Mouse (Mus musculus): ENCODE data around the gene Tead1. TPM values are rescaled to one million over a fixed set of nuclear protein-coding genes. Genes with fewer than 3 reads are reported as not detected.

The Tead1 gene
- polyA plus RNA-seq, 1 experiment from 2014 or later, result 1.7 TPM

DNA sequence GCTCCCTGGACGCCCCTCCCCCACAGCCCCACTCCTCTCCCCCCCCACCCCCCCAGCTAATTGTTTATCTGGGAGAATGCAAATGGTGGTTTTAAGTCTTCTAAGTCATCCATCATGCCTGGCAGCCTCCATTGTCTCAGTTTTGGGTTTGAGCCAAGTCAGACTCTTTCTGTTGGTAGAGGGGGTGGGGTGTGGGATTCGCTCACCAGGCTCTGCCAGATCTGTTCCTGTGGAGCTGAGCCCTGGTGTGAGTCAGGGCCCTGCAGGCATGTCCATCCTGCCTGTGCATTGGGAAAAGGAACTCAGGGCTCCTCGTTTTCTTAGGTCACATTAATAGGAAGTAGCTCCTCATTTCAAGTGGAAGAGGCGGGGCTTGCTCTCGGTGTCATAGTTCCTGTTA is 144.5 kb downstream of the Tead1 start:
- no peak overlapping the region for H3K27ac ChIP-seq
- H3K9me3 ChIP-seq (replicated peaks), result no peaks in the 10 kb centered on the region
- 10% methylated on average over 5 of the region's 5 CpGs for WGBS (ENCODE audit: insufficient replicate concordance)
- DNase-seq (no peak), ATAC-seq (ENCODE audit: low read depth) (peak; percentile 50; the same call in 1 of the 2 replicates)
- H3K36me3 ChIP-seq, result no peaks in the 10 kb centered on the region
- no peak overlapping the region for H3K9ac ChIP-seq
- no peak overlapping the region for H3K4me2 ChIP-seq
- H3K4me3 ChIP-seq (replicated peaks), result no peak overlapping the region
- H3K4me1 ChIP-seq (replicated peaks), result peaks cover 23% of the 10 kb centered on the region
- no peaks in the 10 kb centered on the region for H3K27me3 ChIP-seq

DNA sequence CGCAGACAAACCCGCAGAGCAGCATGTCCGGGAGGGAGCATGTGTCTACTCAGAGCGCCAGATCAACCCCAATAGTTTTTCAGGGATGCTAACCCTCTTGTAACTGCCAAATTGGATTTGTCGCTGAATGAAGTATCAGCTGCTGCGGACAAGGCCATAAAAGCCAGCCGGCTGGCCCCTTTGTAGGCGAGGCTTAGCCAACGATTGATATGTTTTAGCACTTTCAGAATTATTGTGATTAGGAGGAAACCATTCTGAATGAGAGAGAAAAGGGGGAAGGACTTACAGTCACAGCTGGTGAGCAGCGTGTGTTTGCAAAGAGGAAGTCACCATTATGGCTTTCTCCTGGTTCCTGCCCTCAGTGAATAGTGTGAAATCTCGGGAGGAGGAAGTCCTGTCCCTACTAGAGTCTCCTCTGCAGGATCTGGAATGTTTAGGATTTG is 146.2 kb downstream of the Tead1 start:
- no peak for ATAC-seq (ENCODE audit: low read depth)
- H3K4me2 ChIP-seq, result no peak overlapping the region

DNA sequence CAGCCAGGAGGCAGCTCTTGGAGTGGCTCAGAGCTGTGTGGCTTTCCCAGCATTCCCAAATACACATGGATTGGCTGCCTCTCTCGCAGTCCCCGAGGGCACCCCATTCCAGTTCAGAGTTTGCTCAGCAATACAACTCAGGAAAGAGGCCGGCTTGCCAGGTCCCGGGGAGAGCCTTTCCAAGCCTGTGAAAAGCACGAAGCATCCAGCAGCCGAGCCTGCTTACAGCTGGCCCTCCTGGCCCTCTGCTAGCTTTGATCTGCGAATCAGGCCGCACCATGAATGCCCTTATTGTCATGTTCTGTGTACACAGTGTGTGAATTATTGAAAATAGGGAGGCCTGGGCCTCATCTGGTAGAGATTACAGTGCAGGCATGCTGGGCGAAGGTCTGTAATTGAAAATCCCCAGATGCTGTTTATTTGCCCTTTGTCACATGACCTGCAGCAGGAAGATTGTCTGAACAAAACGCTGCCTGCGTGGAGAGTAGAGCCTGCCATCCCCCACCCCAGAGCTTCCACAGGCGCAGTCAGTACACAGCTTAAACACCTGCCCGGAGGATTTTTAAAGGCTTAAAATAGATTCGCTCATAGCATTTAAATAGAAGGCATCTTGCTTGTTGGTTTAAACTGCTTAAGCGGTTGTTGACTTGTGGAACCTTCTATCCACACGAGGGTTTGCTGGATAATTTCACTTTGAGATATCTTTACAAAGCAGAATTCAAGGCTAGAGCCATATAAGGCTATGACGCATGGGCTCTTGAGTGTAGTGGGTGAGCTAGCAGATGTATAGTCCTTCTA is 147.2 kb downstream of the Tead1 start:
- Histone ChIP-seq H3K36me3 (no peaks in the 10 kb centered on the region), H3K4me2 (no peak overlapping the region; the same call in 1 of the 2 replicates), H3K4me1 (replicated peaks) (peaks cover 23% of the 10 kb centered on the region), H3K9me3 (replicated peaks) (no peaks in the 10 kb centered on the region), H3K27me3 (no peaks in the 10 kb centered on the region), H3K9ac (no peak overlapping the region; the same call in 1 of the 2 replicates), H3K27ac (peak overlapping the region; percentile 68), H3K4me3 (replicated peaks) (no peak overlapping the region)
- no peak for DNase-seq
- ATAC-seq (ENCODE audit: low read depth), result peak; percentile 64
- WGBS (ENCODE audit: insufficient replicate concordance), result 37% methylated on average over 17 of the region's 17 CpGs

More for the DNA sequence above, 146.2 kb downstream of the Tead1 start:
- no peak for DNase-seq
- Histone ChIP-seq H3K4me3 (replicated peaks) (no peak overlapping the region), H3K27ac (peak overlapping the region; percentile 68), H3K36me3 (no peaks in the 10 kb centered on the region), H3K27me3 (no peaks in the 10 kb centered on the region), H3K9ac (no peak overlapping the region), H3K9me3 (replicated peaks) (no peaks in the 10 kb centered on the region), H3K4me1 (replicated peaks) (peaks cover 23% of the 10 kb centered on the region)
- 17% methylated on average over 11 of the region's 11 CpGs for WGBS (ENCODE audit: insufficient replicate concordance)

DNA sequence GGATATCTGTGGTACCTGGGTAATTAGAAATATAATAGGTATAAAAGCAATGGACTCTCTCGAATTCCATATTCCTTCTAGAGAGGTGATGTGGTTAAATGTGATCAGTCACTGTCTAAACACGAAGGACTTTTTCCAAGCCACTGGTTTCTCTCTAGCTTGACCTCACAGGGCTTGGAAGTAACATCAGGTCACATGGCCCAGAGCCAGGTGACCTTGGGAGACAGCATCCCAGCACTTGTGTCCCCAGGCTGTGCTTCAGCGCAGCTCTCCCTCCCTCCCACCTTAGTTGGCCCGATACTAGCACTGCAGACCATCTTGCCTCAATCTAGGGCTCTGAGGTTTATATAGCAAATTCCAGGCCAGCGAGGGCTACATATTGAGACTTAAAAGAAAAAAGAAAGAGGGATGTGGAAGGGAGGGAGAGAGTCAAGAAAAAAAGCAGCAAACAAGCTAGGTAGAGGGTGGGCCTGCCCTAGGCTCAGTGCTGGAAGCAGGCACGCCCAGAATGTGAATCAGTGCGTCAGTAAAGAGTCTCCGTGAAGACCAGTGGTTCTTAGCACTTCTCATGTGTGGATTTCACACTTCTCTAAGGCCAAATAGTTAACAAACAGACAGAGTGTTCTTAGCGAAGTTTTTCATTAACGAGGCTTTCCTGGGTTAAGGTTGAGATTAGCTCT is 149.0 kb downstream of the Tead1 start:
- no peak overlapping the region for H3K4me2 ChIP-seq
- H3K27ac ChIP-seq, result no peak overlapping the region
- H3K36me3 ChIP-seq, result no peaks in the 10 kb centered on the region
- no peak for DNase-seq
- H3K27me3 ChIP-seq, result no peaks in the 10 kb centered on the region
- H3K4me3 ChIP-seq (replicated peaks), result no peak overlapping the region
- peaks cover 19% of the 10 kb centered on the region for H3K4me1 ChIP-seq (replicated peaks)
- ATAC-seq (ENCODE audit: low read depth), result no peak
- no peak overlapping the region for H3K9ac ChIP-seq
- H3K9me3 ChIP-seq (replicated peaks), result no peaks in the 10 kb centered on the region
- 36% methylated on average over 10 of the region's 10 CpGs for WGBS (ENCODE audit: insufficient replicate concordance)

DNA sequence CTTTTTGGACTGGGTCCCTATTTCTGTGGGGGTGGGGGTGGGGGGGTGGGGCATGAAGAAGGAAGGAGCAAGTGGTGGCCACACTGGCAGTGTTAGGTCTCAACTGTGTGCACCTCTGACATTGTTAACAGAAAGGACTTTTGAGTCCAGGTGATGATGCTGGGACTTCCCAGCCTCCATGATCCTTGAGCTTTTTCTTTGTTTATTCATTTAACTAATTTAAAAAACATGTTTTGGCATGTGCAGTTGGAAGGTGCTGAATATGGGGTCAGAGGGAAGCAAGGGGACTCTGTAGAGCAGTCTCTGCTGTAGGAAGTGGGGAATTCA is 149.5 kb downstream of the Tead1 start:
- peaks cover 17% of the 10 kb centered on the region for H3K4me1 ChIP-seq (replicated peaks)
- H3K9me3 ChIP-seq (replicated peaks), result no peaks in the 10 kb centered on the region
- H3K27ac ChIP-seq, result no peak overlapping the region
- H3K36me3 ChIP-seq, result no peaks in the 10 kb centered on the region
- ATAC-seq (ENCODE audit: low read depth) (no peak), DNase-seq (no peak)
- H3K4me2 ChIP-seq, result no peak overlapping the region
- no peaks in the 10 kb centered on the region for H3K27me3 ChIP-seq
- H3K4me3 ChIP-seq (replicated peaks), result no peak overlapping the region
- H3K9ac ChIP-seq, result no peak overlapping the region

DNA sequence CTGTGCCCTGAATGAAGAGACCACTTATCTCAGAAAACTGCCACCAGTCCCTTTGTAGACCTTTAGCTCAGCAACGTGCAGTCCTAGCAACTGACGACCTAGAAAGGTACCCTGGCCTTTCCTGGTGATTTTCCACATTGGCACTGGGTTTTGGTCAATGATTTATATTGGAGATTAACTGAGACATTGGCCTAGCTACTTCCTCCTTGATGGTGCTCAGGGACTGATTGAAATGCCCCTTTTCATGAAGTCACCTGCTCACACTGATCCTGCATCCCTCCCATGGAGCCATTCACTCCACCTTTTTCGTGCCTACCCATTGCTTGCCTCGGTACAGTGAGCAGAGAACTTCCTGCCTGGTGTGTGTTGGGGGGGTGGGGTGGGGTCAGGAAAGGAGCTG is 151.8 kb downstream of the Tead1 start:
- peaks cover 13% of the 10 kb centered on the region for H3K4me1 ChIP-seq (replicated peaks)
- H3K27me3 ChIP-seq, result no peaks in the 10 kb centered on the region

DNA sequence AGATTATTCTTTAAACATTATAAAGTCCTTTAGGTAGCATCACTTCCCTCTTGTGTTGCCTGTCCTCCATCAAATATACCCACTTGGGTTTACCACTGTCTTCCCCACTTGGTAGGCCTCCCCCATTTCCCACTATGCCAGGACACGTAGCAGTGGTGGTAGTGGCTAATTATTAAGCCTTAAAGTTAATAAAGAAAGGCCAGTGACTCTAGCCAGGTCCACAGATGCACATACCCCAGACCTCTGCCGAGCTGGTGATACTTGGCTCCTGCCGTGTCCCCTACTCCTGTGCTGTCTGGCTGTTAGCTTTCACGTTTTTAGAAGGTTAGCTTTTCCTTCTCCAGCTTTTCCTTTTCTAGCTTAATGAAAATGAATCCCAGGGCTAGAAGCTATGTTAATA is 152.3 kb downstream of the Tead1 start:
- ATAC-seq (ENCODE audit: low read depth), result no peak
- 47% methylated on average over 4 of the region's 4 CpGs for WGBS (ENCODE audit: insufficient replicate concordance)
- Histone ChIP-seq H3K36me3 (no peaks in the 10 kb centered on the region), H3K4me3 (replicated peaks) (no peak overlapping the region), H3K27ac (no peak overlapping the region), H3K9me3 (replicated peaks) (no peaks in the 10 kb centered on the region), H3K4me1 (replicated peaks) (peaks cover 8% of the 10 kb centered on the region; the same call in 1 of the 2 replicates), H3K4me2 (no peak overlapping the region), H3K27me3 (no peaks in the 10 kb centered on the region), H3K9ac (no peak overlapping the region)
- no peak for DNase-seq

More for the DNA sequence above, 151.8 kb downstream of the Tead1 start:
- H3K4me2 ChIP-seq, result no peak overlapping the region
- no peaks in the 10 kb centered on the region for H3K36me3 ChIP-seq
- DNase-seq, result no peak
- H3K9me3 ChIP-seq (replicated peaks), result no peaks in the 10 kb centered on the region
- H3K4me3 ChIP-seq (replicated peaks), result no peak overlapping the region
- no peak overlapping the region for H3K9ac ChIP-seq
- H3K27ac ChIP-seq, result no peak overlapping the region
- ATAC-seq (ENCODE audit: low read depth), result no peak
- 31% methylated on average over 4 of the region's 4 CpGs for WGBS (ENCODE audit: insufficient replicate concordance)

DNA sequence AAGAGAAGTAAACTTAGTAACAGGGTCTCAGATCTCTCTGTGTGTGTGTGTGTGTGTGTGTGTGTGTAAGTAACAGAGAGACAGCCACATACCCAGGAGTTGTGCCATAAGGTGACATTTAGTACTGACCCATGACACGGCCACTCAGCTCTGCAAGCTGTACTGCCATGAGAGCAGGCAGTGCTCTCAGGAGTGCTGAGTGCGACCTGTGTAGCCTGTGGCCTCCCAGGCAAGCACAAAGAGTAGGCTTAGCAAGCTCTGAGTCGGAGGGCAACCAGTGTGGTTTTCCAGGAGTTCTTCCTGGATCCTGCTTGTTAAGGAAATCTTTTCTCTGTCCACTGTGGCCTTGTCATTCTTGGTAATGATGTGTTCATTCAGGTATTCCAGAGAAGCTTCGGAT is 154.0 kb downstream of the Tead1 start:
- DNase-seq, result no peak
- H3K9me3 ChIP-seq (replicated peaks), result peaks cover 5% of the 10 kb centered on the region
- no peaks in the 10 kb centered on the region for H3K36me3 ChIP-seq
- no peak overlapping the region for H3K4me3 ChIP-seq (replicated peaks)
- no peak overlapping the region for H3K27ac ChIP-seq
- WGBS (ENCODE audit: insufficient replicate concordance), result 47% methylated on average over 4 of the region's 4 CpGs
- ATAC-seq (ENCODE audit: low read depth), result no peak
- no peak overlapping the region for H3K4me2 ChIP-seq
- H3K4me1 ChIP-seq (replicated peaks), result 0 out of 2 replicates have a peak, but pooled peaks cover 6% of the 10 kb centered on the region
- H3K9ac ChIP-seq, result no peak overlapping the region
- H3K27me3 ChIP-seq, result no peaks in the 10 kb centered on the region

DNA sequence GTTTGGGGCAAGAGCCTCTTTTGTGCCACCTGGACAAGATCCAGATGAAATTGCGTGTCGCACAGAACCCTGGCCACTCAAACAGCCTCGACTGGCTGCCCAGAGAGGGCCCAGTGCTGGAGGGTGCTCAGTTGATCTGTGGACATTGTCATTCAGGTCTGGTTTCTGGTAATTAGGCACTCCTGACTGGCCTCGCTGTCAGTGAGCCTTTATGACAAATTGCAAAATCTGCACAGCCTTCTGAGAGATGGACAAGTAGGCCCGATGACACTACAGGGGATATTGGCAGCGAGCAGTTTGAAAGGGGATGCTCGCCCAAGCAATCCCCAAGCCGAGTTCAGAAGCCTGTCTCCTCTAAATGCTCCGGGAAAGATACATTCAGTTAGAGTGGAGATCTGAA is 157.0 kb downstream of the Tead1 start:
- no peak overlapping the region for H3K4me2 ChIP-seq
- peaks cover 5% of the 10 kb centered on the region for H3K9me3 ChIP-seq (replicated peaks)
- peaks cover 10% of the 10 kb centered on the region; the same call in 1 of the 2 replicates for H3K27me3 ChIP-seq
- ATAC-seq (ENCODE audit: low read depth) (no peak), DNase-seq (no peak)
- H3K4me1 ChIP-seq (replicated peaks), result 0 out of 2 replicates have a peak, but pooled peaks cover 6% of the 10 kb centered on the region
- no peaks in the 10 kb centered on the region for H3K36me3 ChIP-seq
- H3K9ac ChIP-seq, result no peak overlapping the region
- 73% methylated on average over 9 of the region's 9 CpGs for WGBS (ENCODE audit: insufficient replicate concordance)
- no peak overlapping the region for H3K27ac ChIP-seq
- no peak overlapping the region for H3K4me3 ChIP-seq (replicated peaks)

DNA sequence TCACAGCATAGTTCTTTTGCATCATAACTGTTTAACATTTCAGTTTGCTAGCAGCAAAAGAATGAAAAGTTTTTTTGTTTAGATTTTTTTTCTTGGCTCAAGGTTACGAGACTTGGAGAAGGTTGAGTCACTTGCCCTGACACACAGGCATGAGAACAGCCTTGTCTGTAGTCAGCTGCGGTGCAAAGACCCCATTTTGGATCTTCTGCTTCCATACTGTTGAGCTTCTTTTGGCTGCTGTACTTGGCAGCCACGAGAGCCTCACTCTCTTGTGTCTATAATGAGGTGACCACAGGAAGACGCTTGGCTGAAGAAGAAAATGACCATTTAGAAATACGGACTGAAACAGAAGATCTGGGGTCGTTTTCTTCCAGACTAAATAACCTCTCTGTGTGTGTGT is 159.0 kb downstream of the Tead1 start:
- WGBS (ENCODE audit: insufficient replicate concordance), result 62% methylated on average over 6 of the region's 6 CpGs
- Histone ChIP-seq H3K36me3 (no peaks in the 10 kb centered on the region), H3K4me2 (no peak overlapping the region), H3K9ac (no peak overlapping the region), H3K4me1 (replicated peaks) (0 out of 2 replicates have a peak, but pooled peaks cover 6% of the 10 kb centered on the region), H3K27me3 (peaks cover 15% of the 10 kb centered on the region; the same call in 1 of the 2 replicates), H3K9me3 (replicated peaks) (peaks cover 5% of the 10 kb centered on the region), H3K4me3 (replicated peaks) (no peak overlapping the region), H3K27ac (no peak overlapping the region)
- DNase-seq (no peak), ATAC-seq (ENCODE audit: low read depth) (no peak)

DNA sequence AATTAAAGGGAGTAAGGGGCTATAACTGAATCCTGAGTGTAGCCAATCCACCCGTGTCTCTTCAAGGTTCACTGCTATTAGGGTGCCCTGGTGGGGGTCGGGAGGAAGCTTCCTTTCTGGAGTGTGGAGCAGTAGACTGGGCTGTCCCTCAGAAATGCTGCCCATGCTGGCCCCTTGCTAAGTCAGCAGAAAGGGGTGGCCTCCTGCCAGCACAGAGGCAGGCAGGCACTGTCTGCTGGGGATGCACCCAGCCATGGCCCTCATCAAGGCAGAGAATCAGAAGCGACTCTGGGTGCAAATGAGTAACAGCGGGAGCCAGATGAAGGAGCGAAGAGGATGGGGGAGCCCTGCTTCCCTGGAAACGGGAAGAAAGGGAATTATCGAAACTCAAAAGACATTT is 161.2 kb downstream of the Tead1 start:
- Histone ChIP-seq H3K9me3 (replicated peaks) (peaks cover 5% of the 10 kb centered on the region), H3K27ac (no peak overlapping the region), H3K9ac (no peak overlapping the region), H3K4me3 (replicated peaks) (no peak overlapping the region), H3K4me2 (no peak overlapping the region), H3K27me3 (peaks cover 15% of the 10 kb centered on the region; the same call in 1 of the 2 replicates), H3K4me1 (replicated peaks) (no peaks in the 10 kb centered on the region), H3K36me3 (no peaks in the 10 kb centered on the region)
- DNase-seq (no peak), ATAC-seq (ENCODE audit: low read depth) (no peak)
- 44% methylated on average over 7 of the region's 7 CpGs for WGBS (ENCODE audit: insufficient replicate concordance)

All from liver, embryonic 13.5 days (tissue).